Mouse (Mus musculus): ENCODE results near the gene H2-Q2. TPM values are rescaled to one million over a fixed set of nuclear protein-coding genes. Genes with fewer than 3 reads are reported as not detected.
A peak's percentile ranks its signal among the peaks of the same experiment; 100 is the strongest.
"Not testable (repeated sequence)": the region's sequence is repeated elsewhere in the genome, so short reads cannot be mapped to it uniquely, and the experiment has no call there.

Gene H2-Q2
- total and polyA plus RNA-seq, 2 experiments from 2014 or later = 8.0 to 16.2 TPM

DNA sequence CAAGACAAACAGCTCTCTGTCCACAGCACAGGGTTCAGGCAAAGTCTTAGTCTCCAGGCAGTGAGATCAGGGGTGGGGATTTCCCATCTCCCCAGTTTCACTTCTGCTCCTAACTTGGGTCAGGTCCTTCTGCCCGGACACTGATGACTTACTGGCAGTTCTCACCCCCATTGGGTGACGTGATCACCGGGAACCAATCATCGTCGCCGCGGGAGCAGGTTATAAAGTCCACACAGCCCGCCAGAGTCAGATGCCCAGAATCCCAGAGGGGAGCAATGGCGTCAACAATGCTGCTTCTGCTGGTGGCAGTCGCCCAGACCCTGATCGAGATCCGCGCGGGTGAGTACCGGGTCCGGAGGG is 37.3 kb downstream of the H2-Q2 start, which contains the start of gene H2-Q4:
Gene H2-Q4 (plus strand): TSS at position 249 of the 360 bp plus-strand sequence.
- H3K9me3 ChIP-seq (ENCODE audit: low read length) = no peaks in the 10 kb centered on the region
- no peaks in the 10 kb centered on the region for H3K27me3 ChIP-seq (ENCODE audit: insufficient read depth, low read length)
- H3K27ac ChIP-seq (ENCODE audit: low read depth, low read length) = no peak within 1 kb of the TSS
- DNase-seq = peak; percentile 46
- no peaks in the 10 kb centered on the region for H3K36me3 ChIP-seq (ENCODE audit: insufficient read depth)
- ATAC-seq = peak; percentile 83
- H3K4me3 ChIP-seq (ENCODE audit: low read depth, low read length) = peak within 1 kb of the TSS; percentile 41
- peak within 1 kb of the TSS; percentile 87 for H3K4me2 ChIP-seq (ENCODE audit: low read depth)
- TF ChIP-seq CTCF (IDR thresholded peaks at IDR 0.05; ENCODE audit: low read depth) = no peak
- peak within 1 kb of the TSS; percentile 40 for H3K9ac ChIP-seq
- WGBS = under 1% methylated on average over 16 of the region's 16 CpGs
- no peaks in the 10 kb centered on the region for H3K4me1 ChIP-seq (ENCODE audit: insufficient read depth)

DNA sequence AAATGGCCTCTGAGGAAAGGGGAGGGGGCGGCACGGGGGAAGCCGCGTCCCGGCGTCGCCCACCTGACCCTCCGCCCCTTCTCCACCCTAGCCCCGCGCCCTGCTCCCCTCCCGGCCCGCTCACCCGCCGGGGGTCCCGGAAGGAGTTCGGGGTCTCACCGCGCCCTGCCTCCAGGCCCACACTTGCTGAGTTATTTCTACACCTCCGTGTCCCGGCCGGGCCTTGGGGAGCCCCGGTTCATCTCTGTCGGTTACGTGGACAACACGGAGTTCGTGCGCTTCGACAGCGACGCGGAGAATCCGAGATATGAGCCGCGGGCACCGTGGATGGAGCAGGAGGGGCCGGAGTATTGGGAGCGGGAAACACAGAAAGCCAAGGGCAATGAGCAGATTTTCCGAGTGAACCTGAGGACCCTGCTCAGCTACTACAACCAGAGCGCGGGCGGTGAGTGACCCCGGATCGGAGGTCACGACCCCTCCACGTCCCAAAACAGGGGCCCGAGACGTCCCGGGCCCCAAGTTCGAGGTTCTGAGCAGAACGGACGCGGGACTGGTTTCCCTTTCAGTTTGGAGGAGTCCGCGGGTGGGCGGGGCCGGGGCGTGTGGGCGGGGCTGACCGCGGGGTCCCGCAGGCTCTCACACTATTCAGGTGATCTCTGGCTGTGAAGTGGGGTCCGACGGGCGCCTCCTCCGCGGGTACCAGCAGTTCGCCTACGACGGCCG is 37.8 kb downstream of the H2-Q2 start:
- ATAC-seq (peak; percentile 29), DNase-seq (peak; percentile 6)
- H3K27ac ChIP-seq (ENCODE audit: low read depth, low read length) = no peak overlapping the region
- peak overlapping the region; percentile 87 for H3K4me2 ChIP-seq (ENCODE audit: low read depth)
- TF ChIP-seq CTCF (IDR thresholded peaks at IDR 0.05; ENCODE audit: low read depth) = no peak
- no peaks in the 10 kb centered on the region for H3K4me1 ChIP-seq (ENCODE audit: insufficient read depth)
- WGBS = 1% methylated on average over 69 of the region's 70 CpGs
- H3K9me3 ChIP-seq (ENCODE audit: low read length) = no peaks in the 10 kb centered on the region
- no peaks in the 10 kb centered on the region for H3K36me3 ChIP-seq (ENCODE audit: insufficient read depth)
- H3K9ac ChIP-seq = peak overlapping the region; percentile 40
- H3K4me3 ChIP-seq (ENCODE audit: low read depth, low read length) = peak overlapping the region; percentile 41
- H3K27me3 ChIP-seq (ENCODE audit: insufficient read depth, low read length) = no peaks in the 10 kb centered on the region

DNA sequence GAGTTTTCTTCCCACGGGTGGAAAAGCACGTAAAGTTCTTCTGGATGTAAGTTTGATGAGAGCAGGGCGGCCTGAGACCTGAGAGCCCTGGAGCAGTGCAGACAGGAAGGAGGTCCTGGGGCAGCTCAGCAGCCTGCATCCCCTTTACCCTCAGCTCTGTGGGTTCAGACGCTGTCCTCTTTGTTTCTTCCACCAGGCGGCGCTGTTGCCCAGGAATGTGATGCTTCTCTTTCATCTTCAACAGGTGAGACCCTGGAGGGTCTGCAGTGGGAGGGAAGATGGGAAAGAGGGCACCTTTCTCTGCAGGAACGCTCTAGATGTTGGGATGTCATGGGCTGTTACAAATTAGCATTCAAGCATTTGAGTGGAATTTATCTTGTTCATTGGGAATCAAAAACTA is 47.8 kb downstream of the H2-Q2 start:
- TF ChIP-seq CTCF (IDR thresholded peaks at IDR 0.05; ENCODE audit: low read depth) = peak; percentile 57
- not testable (repeated sequence) for H3K9me3 ChIP-seq (ENCODE audit: low read length); H3K27me3 ChIP-seq (ENCODE audit: insufficient read depth, low read length); H3K9ac ChIP-seq; H3K27ac ChIP-seq (ENCODE audit: low read depth, low read length); ATAC-seq; H3K4me1 ChIP-seq (ENCODE audit: insufficient read depth); H3K36me3 ChIP-seq (ENCODE audit: insufficient read depth); H3K4me2 ChIP-seq (ENCODE audit: low read depth); H3K4me3 ChIP-seq (ENCODE audit: low read depth, low read length)
- 3% methylated on average over 7 of the region's 7 CpGs for WGBS
- peak; percentile 26 for DNase-seq

DNA sequence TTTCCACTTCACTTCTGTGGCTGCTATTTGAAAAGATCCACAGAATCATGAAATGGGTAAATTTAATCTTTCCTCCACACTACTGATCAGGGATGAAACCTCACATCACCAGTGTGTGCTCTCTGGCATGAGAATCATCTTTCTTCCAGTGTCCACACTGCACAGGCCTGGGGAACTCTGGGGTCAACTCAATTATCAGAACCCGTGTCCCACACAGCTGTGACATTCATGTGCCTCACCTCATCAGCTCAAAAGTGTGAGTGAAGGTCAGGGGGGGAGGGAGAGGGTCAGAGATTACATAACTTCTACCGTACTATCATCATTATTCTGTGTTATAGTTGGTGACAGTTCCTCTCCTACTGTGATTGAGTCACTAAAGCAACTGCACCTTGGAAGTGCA is 50.6 kb downstream of the H2-Q2 start:
- WGBS = 76% methylated on average over 2 of the region's 2 CpGs
- ATAC-seq; H3K9ac ChIP-seq; H3K36me3 ChIP-seq (ENCODE audit: insufficient read depth); DNase-seq; H3K27ac ChIP-seq (ENCODE audit: low read depth, low read length); H3K4me3 ChIP-seq (ENCODE audit: low read depth, low read length); H3K27me3 ChIP-seq (ENCODE audit: insufficient read depth, low read length); H3K4me1 ChIP-seq (ENCODE audit: insufficient read depth); H3K4me2 ChIP-seq (ENCODE audit: low read depth); H3K9me3 ChIP-seq (ENCODE audit: low read length): not testable (repeated sequence)

DNA sequence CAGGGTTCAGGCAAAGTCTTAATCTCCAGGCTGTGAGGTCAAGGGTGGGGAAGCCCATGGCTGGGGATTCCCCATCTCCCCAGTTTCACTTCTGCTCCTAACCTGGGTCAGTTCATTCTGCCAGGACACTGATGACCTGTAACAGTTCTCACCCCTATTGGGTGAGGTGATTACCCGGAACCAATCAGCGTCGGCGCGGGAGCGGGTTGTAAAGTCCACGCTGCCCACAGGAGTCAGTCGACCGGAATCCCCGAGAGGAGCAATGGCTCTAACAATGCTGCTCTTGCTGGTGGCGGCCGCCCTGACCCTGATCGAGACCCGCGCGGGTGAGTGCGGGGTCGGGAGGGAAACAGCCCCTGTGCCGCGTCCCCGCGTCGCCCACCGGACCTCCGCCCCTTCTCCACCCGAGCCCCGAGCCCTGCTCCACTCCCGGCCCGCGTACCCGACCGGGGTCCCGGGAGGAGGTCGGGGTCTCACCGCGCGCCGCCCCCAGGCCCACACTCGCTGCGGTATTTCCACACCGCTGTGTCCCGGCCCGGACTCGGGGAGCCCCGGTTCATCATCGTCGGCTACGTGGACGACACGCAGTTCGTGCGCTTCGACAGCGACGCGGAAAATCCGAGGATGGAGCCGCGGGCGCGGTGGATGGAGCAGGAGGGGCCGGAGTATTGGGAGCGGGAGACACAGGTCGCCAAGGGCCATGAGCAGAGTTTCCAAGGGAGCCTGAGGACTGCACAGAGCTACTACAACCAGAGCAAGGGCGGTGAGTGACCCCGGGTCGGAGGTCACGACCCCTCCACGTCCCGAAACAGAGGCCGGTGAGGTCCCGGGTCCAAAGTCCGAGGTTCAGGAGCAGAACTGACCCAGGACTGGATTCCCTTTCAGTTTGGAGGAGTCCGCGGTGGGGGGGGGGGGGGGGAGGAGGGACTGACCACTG is 52.1 kb downstream of the H2-Q2 start:
- H3K36me3 ChIP-seq (ENCODE audit: insufficient read depth); H3K4me1 ChIP-seq (ENCODE audit: insufficient read depth); DNase-seq; H3K9ac ChIP-seq; H3K27ac ChIP-seq (ENCODE audit: low read depth, low read length); H3K27me3 ChIP-seq (ENCODE audit: insufficient read depth, low read length); H3K9me3 ChIP-seq (ENCODE audit: low read length): not testable (repeated sequence)
- 0 out of 2 replicates have a peak overlapping the region, but pooled peaks have one; percentile 12 for H3K4me3 ChIP-seq (ENCODE audit: low read depth, low read length)
- peak overlapping the region; percentile 37 for H3K4me2 ChIP-seq (ENCODE audit: low read depth)
- WGBS = 2% methylated on average over 51 of the region's 75 CpGs
- ATAC-seq = peak; percentile 67; the same call in 1 of the 2 replicates

Other genes starting within 250 kb of the H2-Q2 start
- gene Ly6g5c, start 234.0 kb upstream of the H2-Q2 start, total RNA-seq (2014; rRNA removed) = not detected in 2 replicates
- gene Ly6g5c, start 234.0 kb upstream of the H2-Q2 start, polyA plus RNA-seq (2015; fragmentation: Nextera tagmentation; extraction: Ambion mirVana) = not detected in 2 replicates
- 0.54 and 1.1 TPM in 2 replicates for gene Ly6g5b, start 226.8 kb upstream of the H2-Q2 start, total RNA-seq (2014; rRNA removed)
- gene Ly6g5b, start 226.8 kb upstream of the H2-Q2 start, polyA plus RNA-seq (2015; fragmentation: Nextera tagmentation; extraction: Ambion mirVana) = 0.55 and 1.1 TPM in 2 replicates
- gene Gpank1, start 220.8 kb upstream of the H2-Q2 start, total RNA-seq (2014; rRNA removed) = 16.9 and 20.5 TPM in 2 replicates
- 19.7 and 20.8 TPM in 2 replicates for gene Gpank1, start 220.8 kb upstream of the H2-Q2 start, polyA plus RNA-seq (2015; fragmentation: Nextera tagmentation; extraction: Ambion mirVana)
- gene Csnk2b, start 220.2 kb upstream of the H2-Q2 start, total RNA-seq (2014; rRNA removed) = 240 and 247 TPM in 2 replicates
- 334 and 335 TPM in 2 replicates for gene Csnk2b, start 220.2 kb upstream of the H2-Q2 start, polyA plus RNA-seq (2015; fragmentation: Nextera tagmentation; extraction: Ambion mirVana)
- gene D17H6S53E, start 215.9 kb upstream of the H2-Q2 start, total RNA-seq (2014; rRNA removed) = 15.3 and 26.2 TPM in 2 replicates
- 7.4 and 8.0 TPM in 2 replicates for gene D17H6S53E, start 215.9 kb upstream of the H2-Q2 start, polyA plus RNA-seq (2015; fragmentation: Nextera tagmentation; extraction: Ambion mirVana)
- 0.71 and 0.77 TPM in 2 replicates for gene Apom, start 210.2 kb upstream of the H2-Q2 start, total RNA-seq (2014; rRNA removed)
- gene Apom, start 210.2 kb upstream of the H2-Q2 start, polyA plus RNA-seq (2015; fragmentation: Nextera tagmentation; extraction: Ambion mirVana) = not detected in 2 replicates
- 285 and 340 TPM in 2 replicates for gene Bag6, start 207.1 kb upstream of the H2-Q2 start, total RNA-seq (2014; rRNA removed)
- gene Bag6, start 207.1 kb upstream of the H2-Q2 start, polyA plus RNA-seq (2015; fragmentation: Nextera tagmentation; extraction: Ambion mirVana) = 68.2 and 71.9 TPM in 2 replicates
- 112 and 155 TPM in 2 replicates for gene Prrc2a, start 177.3 kb upstream of the H2-Q2 start, total RNA-seq (2014; rRNA removed)
- 56.7 and 85.3 TPM in 2 replicates for gene Prrc2a, start 177.3 kb upstream of the H2-Q2 start, polyA plus RNA-seq (2015; fragmentation: Nextera tagmentation; extraction: Ambion mirVana)
- gene Aif1, start 166.2 kb upstream of the H2-Q2 start, total RNA-seq (2014; rRNA removed) = 1.9 and 3.6 TPM in 2 replicates
- gene Aif1, start 166.2 kb upstream of the H2-Q2 start, polyA plus RNA-seq (2015; fragmentation: Nextera tagmentation; extraction: Ambion mirVana) = 8.4 and 10.0 TPM in 2 replicates
- 15.7 and 17.4 TPM in 2 replicates for gene Lst1, start 153.8 kb upstream of the H2-Q2 start, total RNA-seq (2014; rRNA removed)
- 11.4 and 12.7 TPM in 2 replicates for gene Lst1, start 153.8 kb upstream of the H2-Q2 start, polyA plus RNA-seq (2015; fragmentation: Nextera tagmentation; extraction: Ambion mirVana)
- 0.76 and 1.1 TPM in 2 replicates for gene Ltb, start 147.8 kb upstream of the H2-Q2 start, total RNA-seq (2014; rRNA removed)
- 0.64 and 1.1 TPM in 2 replicates for gene Ltb, start 147.8 kb upstream of the H2-Q2 start, polyA plus RNA-seq (2015; fragmentation: Nextera tagmentation; extraction: Ambion mirVana)
- gene Tnf, start 140.2 kb upstream of the H2-Q2 start, total RNA-seq (2014; rRNA removed) = 0.71 TPM in 1 of 2 replicates, not detected in the other
- gene Tnf, start 140.2 kb upstream of the H2-Q2 start, polyA plus RNA-seq (2015; fragmentation: Nextera tagmentation; extraction: Ambion mirVana) = 0.09 TPM in 1 of 2 replicates, not detected in the other
- gene Lta, start 136.9 kb upstream of the H2-Q2 start, total RNA-seq (2014; rRNA removed) = 0.38 TPM in 1 of 2 replicates, not detected in the other
- gene Lta, start 136.9 kb upstream of the H2-Q2 start, polyA plus RNA-seq (2015; fragmentation: Nextera tagmentation; extraction: Ambion mirVana) = 0.50 and 0.80 TPM in 2 replicates
- not detected in 2 replicates for gene Gm16181, start 121.4 kb upstream of the H2-Q2 start, total RNA-seq (2014; rRNA removed)
- gene Gm16181, start 121.4 kb upstream of the H2-Q2 start, polyA plus RNA-seq (2015; fragmentation: Nextera tagmentation; extraction: Ambion mirVana) = not detected in 2 replicates
- 59.7 and 81.4 TPM in 2 replicates for gene Atp6v1g2, start 108.6 kb upstream of the H2-Q2 start, total RNA-seq (2014; rRNA removed)
- 121 and 146 TPM in 2 replicates for gene Atp6v1g2, start 108.6 kb upstream of the H2-Q2 start, polyA plus RNA-seq (2015; fragmentation: Nextera tagmentation; extraction: Ambion mirVana)
- 17.1 and 24.5 TPM in 2 replicates for gene Nfkbil1, start 106.5 kb upstream of the H2-Q2 start, total RNA-seq (2014; rRNA removed)
- 12.3 and 12.4 TPM in 2 replicates for gene Nfkbil1, start 106.5 kb upstream of the H2-Q2 start, polyA plus RNA-seq (2015; fragmentation: Nextera tagmentation; extraction: Ambion mirVana)
- 305 and 336 TPM in 2 replicates for gene Ddx39b, start 100.5 kb upstream of the H2-Q2 start, total RNA-seq (2014; rRNA removed)
- 357 and 382 TPM in 2 replicates for gene Ddx39b, start 100.5 kb upstream of the H2-Q2 start, polyA plus RNA-seq (2015; fragmentation: Nextera tagmentation; extraction: Ambion mirVana)
- gene H2-D1, start 79.5 kb upstream of the H2-Q2 start, total RNA-seq (2014; rRNA removed) = 54.9 and 63.3 TPM in 2 replicates
- 74.5 and 95.9 TPM in 2 replicates for gene H2-D1, start 79.5 kb upstream of the H2-Q2 start, polyA plus RNA-seq (2015; fragmentation: Nextera tagmentation; extraction: Ambion mirVana)
- gene H2-Q1, start 21.8 kb upstream of the H2-Q2 start, total RNA-seq (2014; rRNA removed) = 0.46 and 1.00 TPM in 2 replicates
- 0.45 and 0.74 TPM in 2 replicates for gene H2-Q1, start 21.8 kb upstream of the H2-Q2 start, polyA plus RNA-seq (2015; fragmentation: Nextera tagmentation; extraction: Ambion mirVana)
- 3.2 and 5.1 TPM in 2 replicates for gene H2-Q4, start 37.4 kb downstream of the H2-Q2 start, total RNA-seq (2014; rRNA removed)
- gene H2-Q4, start 37.4 kb downstream of the H2-Q2 start, polyA plus RNA-seq (2015; fragmentation: Nextera tagmentation; extraction: Ambion mirVana) = 0.84 and 1.3 TPM in 2 replicates
- gene H2-Q6, start 82.6 kb downstream of the H2-Q2 start, total RNA-seq (2014; rRNA removed) = 0.15 and 0.43 TPM in 2 replicates
- 0.47 and 0.80 TPM in 2 replicates for gene H2-Q6, start 82.6 kb downstream of the H2-Q2 start, polyA plus RNA-seq (2015; fragmentation: Nextera tagmentation; extraction: Ambion mirVana)
- gene H2-Q7, start 96.9 kb downstream of the H2-Q2 start, total RNA-seq (2014; rRNA removed) = 1.7 and 2.4 TPM in 2 replicates
- gene H2-Q7, start 96.9 kb downstream of the H2-Q2 start, polyA plus RNA-seq (2015; fragmentation: Nextera tagmentation; extraction: Ambion mirVana) = 1.6 and 3.2 TPM in 2 replicates
- 0.46 and 1.2 TPM in 2 replicates for gene H2-Q10, start 127.8 kb downstream of the H2-Q2 start, total RNA-seq (2014; rRNA removed)
- 0.29 and 0.40 TPM in 2 replicates for gene H2-Q10, start 127.8 kb downstream of the H2-Q2 start, polyA plus RNA-seq (2015; fragmentation: Nextera tagmentation; extraction: Ambion mirVana)
- gene Pou5f1, start 163.8 kb downstream of the H2-Q2 start, total RNA-seq (2014; rRNA removed) = not detected in 2 replicates
- not detected in 2 replicates for gene Pou5f1, start 163.8 kb downstream of the H2-Q2 start, polyA plus RNA-seq (2015; fragmentation: Nextera tagmentation; extraction: Ambion mirVana)
- gene Tcf19, start 174.6 kb downstream of the H2-Q2 start, total RNA-seq (2014; rRNA removed) = 10.7 and 20.8 TPM in 2 replicates
- 10.8 and 11.8 TPM in 2 replicates for gene Tcf19, start 174.6 kb downstream of the H2-Q2 start, polyA plus RNA-seq (2015; fragmentation: Nextera tagmentation; extraction: Ambion mirVana)
- 5.6 and 9.6 TPM in 2 replicates for gene Cchcr1, start 174.9 kb downstream of the H2-Q2 start, total RNA-seq (2014; rRNA removed)
- 2.5 and 3.2 TPM in 2 replicates for gene Cchcr1, start 174.9 kb downstream of the H2-Q2 start, polyA plus RNA-seq (2015; fragmentation: Nextera tagmentation; extraction: Ambion mirVana)
- gene Psors1c2, start 191.0 kb downstream of the H2-Q2 start, total RNA-seq (2014; rRNA removed) = 0.54 and 0.76 TPM in 2 replicates
- gene Psors1c2, start 191.0 kb downstream of the H2-Q2 start, polyA plus RNA-seq (2015; fragmentation: Nextera tagmentation; extraction: Ambion mirVana) = 0.29 and 0.31 TPM in 2 replicates
- 0.43 TPM in 1 of 2 replicates, not detected in the other for gene Cdsn, start 209.9 kb downstream of the H2-Q2 start, total RNA-seq (2014; rRNA removed)
- 0.18 and 0.20 TPM in 2 replicates for gene Cdsn, start 209.9 kb downstream of the H2-Q2 start, polyA plus RNA-seq (2015; fragmentation: Nextera tagmentation; extraction: Ambion mirVana)
- not detected in 2 replicates for gene 2300002M23Rik, start 225.2 kb downstream of the H2-Q2 start, total RNA-seq (2014; rRNA removed)
- not detected in 2 replicates for gene 2300002M23Rik, start 225.2 kb downstream of the H2-Q2 start, polyA plus RNA-seq (2015; fragmentation: Nextera tagmentation; extraction: Ambion mirVana)

Data from forebrain, postnatal 0 days (tissue).